Mouse (Mus musculus) frontal cortex, adult (tissue): ENCODE results near the gene Theg.

ENCODE experiments used
- ATAC-seq: cut with Nextera tagmentation; 2 replicates; pipeline ENCODE4 v1.9.2; 2017; ENCODE audit warnings: mild to moderate bottlenecking, moderate library complexity, mixed read lengths; ENCODE audit not compliant: low TSS enrichment

The Theg gene

GRCm38 (mm10) chr10:79594872-79595589 lies 7.9 kb upstream of the Theg start:
- ATAC-seq = peak; percentile 71

GRCm38 (mm10) chr10:79594111-79594510 lies 7.0 kb upstream of the Theg start:
- no peak for ATAC-seq

- ATAC-seq = no peak
Observed at GRCm38 (mm10) chr10:79590702-79591101, 3.6 kb upstream of the Theg start.

GRCm38 (mm10) chr10:79587752-79588126 lies 608 bp upstream of the Theg start:
- ATAC-seq = no peak

GRCm38 (mm10) chr10:79586243-79586642 lies 888 bp downstream of the Theg start:
- ATAC-seq = no peak

GRCm38 (mm10) chr10:79585723-79586122 lies 1.4 kb downstream of the Theg start:
- no peak for ATAC-seq

GRCm38 (mm10) chr10:79585136-79585535 lies 2.0 kb downstream of the Theg start:
- ATAC-seq = no peak

- ATAC-seq = no peak
Observed at GRCm38 (mm10) chr10:79584426-79584825, 2.7 kb downstream of the Theg start.

GRCm38 (mm10) chr10:79584021-79584420 lies 3.1 kb downstream of the Theg start:
- ATAC-seq = no peak

GRCm38 (mm10) chr10:79581501-79581900 lies 5.6 kb downstream of the Theg start:
- ATAC-seq = no peak

GRCm38 (mm10) chr10:79580811-79581210 lies 6.3 kb downstream of the Theg start:
- ATAC-seq = no peak

GRCm38 (mm10) chr10:79580356-79580755 lies 6.8 kb downstream of the Theg start:
- ATAC-seq = no peak

GRCm38 (mm10) chr10:79579781-79580180 lies 7.3 kb downstream of the Theg start:
- ATAC-seq = peak; percentile 28; the same call in 1 of the 2 replicates

- no peak for ATAC-seq
Observed at GRCm38 (mm10) chr10:79578891-79579290, 8.2 kb downstream of the Theg start.

GRCm38 (mm10) chr10:79578276-79578675 lies 8.9 kb downstream of the Theg start:
- ATAC-seq = no peak

- ATAC-seq = no peak
Observed at GRCm38 (mm10) chr10:79577376-79577775, 9.8 kb downstream of the Theg start.

- ATAC-seq = peak; percentile 81
Observed at GRCm38 (mm10) chr10:79575754-79576153, 11.4 kb downstream of the Theg start.

GRCm38 (mm10) chr10:79574796-79575195 lies 12.3 kb downstream of the Theg start:
- ATAC-seq = no peak

GRCm38 (mm10) chr10:79574350-79574749 lies 12.8 kb downstream of the Theg start:
- ATAC-seq = no peak

GRCm38 (mm10) chr10:79573611-79574010 lies 13.5 kb downstream of the Theg start:
- ATAC-seq = no peak

- no peak for ATAC-seq
Observed at GRCm38 (mm10) chr10:79571314-79571713, 15.8 kb downstream of the Theg start.

GRCm38 (mm10) chr10:79569921-79570320 lies 17.2 kb downstream of the Theg start:
- ATAC-seq = no peak

GRCm38 (mm10) chr10:79559716-79560115 lies 27.4 kb downstream of the Theg start:
- no peak for ATAC-seq

- ATAC-seq = no peak
Observed at GRCm38 (mm10) chr10:79557496-79557895, 29.6 kb downstream of the Theg start.
